Mouse (Mus musculus): ENCODE results near the gene Tnni1.

DNA sequence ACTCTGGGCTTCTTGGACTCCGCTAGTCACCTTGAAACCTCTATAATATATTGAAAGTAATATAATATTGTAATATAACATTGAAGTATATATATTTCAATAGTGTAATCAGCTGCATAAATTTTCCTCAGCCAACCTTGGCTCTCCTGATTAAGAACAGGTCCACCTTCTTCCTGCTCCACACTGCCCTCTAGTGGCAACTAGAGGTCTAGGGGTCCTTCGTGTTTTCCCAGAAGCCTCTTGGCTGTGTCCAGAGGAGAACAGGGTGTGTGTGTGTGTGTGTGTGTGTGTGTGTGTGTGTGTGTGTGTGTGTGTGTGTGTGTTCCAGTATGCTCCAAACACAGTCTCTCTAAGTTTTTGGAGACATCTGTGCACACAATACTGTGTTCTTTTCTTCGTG lies 8.6 kb downstream of the Tnni1 start:
- TF ChIP-seq CTCF (conservative IDR thresholded peaks at IDR 0.05; ENCODE audit: low read length) (peak; percentile 72), POU5F1 (IDR thresholded peaks at IDR 0.05; ENCODE audit: borderline replicate concordance, low read length) (no peak), NANOG (IDR thresholded peaks at IDR 0.05; ENCODE audit: borderline replicate concordance, low read length) (no peak)
